Mouse (Mus musculus) T-helper 1 cell (primary cell): ENCODE measurements around the gene Kctd6.

ENCODE experiments used
- in situ Hi-C: fragments of 300-600 bp; cut with MboI, MseI; formaldehyde crosslinking; loops from one replicate; pipeline ENCODE4 v1.15.1; 2025; ENCODE audit warnings: high pct_unique_total_duplicates

The Kctd6 gene

GRCm38 (mm10) chr14:8213803-8214224, at the start of gene Kctd6:
Gene Kctd6 (plus strand): TSS chr14:8214140.
- in situ Hi-C loops: no loop called here

- in situ Hi-C loops: no loop called here
These were observed 49.5 kb upstream of the Kctd6 start for GRCm38 (mm10) chr14:8164463-8164862.

- in situ Hi-C loops: loop anchor here (5.0 kb wide), 2 partner anchors 35 to 185 kb away; no protein-coding TSS in a partner anchor
These were observed 41.2 kb upstream of the Kctd6 start, which contains the start of gene Pdhb for GRCm38 (mm10) chr14:8172507-8173410. Gene Pdhb (minus strand): TSS chr14:8173025.

- in situ Hi-C loops: loop anchor here (5.0 kb wide), 2 partner anchors 34 to 186 kb away; no protein-coding TSS in a partner anchor
These were observed 40.2 kb upstream of the Kctd6 start for GRCm38 (mm10) chr14:8173542-8174250.

- in situ Hi-C loops: loop anchor here (5.0 kb wide), 2 partner anchors 33 to 187 kb away; no protein-coding TSS in a partner anchor
These were observed 39.3 kb upstream of the Kctd6 start for GRCm38 (mm10) chr14:8174634-8175033.

- in situ Hi-C loops: no loop called here
These were observed 37.7 kb upstream of the Kctd6 start for GRCm38 (mm10) chr14:8176251-8176650.

GRCm38 (mm10) chr14:8180371-8181035, 33.4 kb upstream of the Kctd6 start:
- in situ Hi-C loops: no loop called here

- in situ Hi-C loops: no loop called here
These were observed 30.6 kb upstream of the Kctd6 start for GRCm38 (mm10) chr14:8183330-8183729.

GRCm38 (mm10) chr14:8186278-8187045, 27.5 kb upstream of the Kctd6 start:
- in situ Hi-C loops: no loop called here

GRCm38 (mm10) chr14:8190556-8190955, 23.4 kb upstream of the Kctd6 start:
- in situ Hi-C loops: no loop called here

GRCm38 (mm10) chr14:8191331-8191965, 22.5 kb upstream of the Kctd6 start:
- in situ Hi-C loops: no loop called here

- in situ Hi-C loops: no loop called here
These were observed 21.2 kb upstream of the Kctd6 start for GRCm38 (mm10) chr14:8192727-8193126.

- in situ Hi-C loops: no loop called here
These were observed 13.2 kb upstream of the Kctd6 start for GRCm38 (mm10) chr14:8200769-8201168.

- in situ Hi-C loops: no loop called here
These were observed 12.2 kb upstream of the Kctd6 start for GRCm38 (mm10) chr14:8201715-8202114.

- in situ Hi-C loops: loop anchor here (5.0 kb wide), 1 partner anchor 34 kb away; the partner anchor contains the start of gene Pdhb
These were observed 7.6 kb upstream of the Kctd6 start for GRCm38 (mm10) chr14:8206179-8206910.

GRCm38 (mm10) chr14:8207105-8207504, 6.8 kb upstream of the Kctd6 start:
- in situ Hi-C loops: loop anchor here (5.0 kb wide), 1 partner anchor 35 kb away; the partner anchor contains the start of gene Pdhb

- in situ Hi-C loops: loop anchor here (5.0 kb wide), 1 partner anchor 35 kb away; the partner anchor contains the start of gene Pdhb
These were observed 6.4 kb upstream of the Kctd6 start for GRCm38 (mm10) chr14:8207543-8207942.

GRCm38 (mm10) chr14:8208876-8209275, 5.1 kb upstream of the Kctd6 start:
- in situ Hi-C loops: loop anchor here (5.0 kb wide), 1 partner anchor 37 kb away; the partner anchor contains the start of gene Pdhb

GRCm38 (mm10) chr14:8209896-8210295, 4.0 kb upstream of the Kctd6 start:
- in situ Hi-C loops: loop anchor here (5.0 kb wide), 1 partner anchor 38 kb away; the partner anchor contains the start of gene Pdhb
